Mouse (Mus musculus): ENCODE results near the gene Cryba4. TPM values are rescaled to one million over a fixed set of nuclear protein-coding genes. Genes with fewer than 3 reads are reported as not detected.

Cryba4 gene
- polyA plus RNA-seq, 1 experiment from 2014 or later = 2.4 TPM

DNA sequence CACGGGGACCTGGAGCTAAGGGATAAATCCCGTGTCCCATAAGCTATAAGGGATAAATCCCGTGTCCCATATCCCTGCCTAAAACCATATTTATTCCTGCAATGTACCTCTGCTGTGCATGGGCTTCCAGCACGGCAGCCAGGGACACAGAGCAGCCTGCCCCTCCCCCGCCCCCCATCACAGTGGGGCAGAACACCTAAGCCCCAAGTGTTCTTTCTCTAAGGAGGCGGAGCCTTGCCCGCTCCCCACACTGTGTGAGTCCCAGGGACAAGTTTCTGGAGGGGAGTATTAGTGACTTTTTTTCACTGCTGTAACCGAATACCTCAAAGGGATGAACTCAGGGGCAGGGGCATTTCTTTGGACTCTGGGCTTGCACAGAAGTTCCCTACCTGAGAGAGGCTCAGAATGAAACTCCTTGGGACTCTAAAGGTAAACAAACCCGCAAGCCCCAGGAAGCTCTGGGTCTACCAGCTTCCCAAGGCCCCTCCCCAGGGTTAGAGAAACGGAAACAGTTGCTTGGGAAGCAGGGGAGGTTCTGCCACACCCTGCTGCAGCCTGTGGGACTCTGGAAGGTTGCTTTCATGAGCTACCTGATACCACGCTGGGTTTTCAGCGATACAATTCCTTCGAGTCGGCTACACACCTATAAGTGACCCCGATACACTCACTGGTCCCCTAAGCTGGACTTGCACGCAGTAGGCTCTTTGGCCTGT is 45.6 kb downstream of the Cryba4 start:
- Histone ChIP-seq H3K4me2 (replicated peaks) (0 out of 2 replicates have a peak overlapping the region, but pooled peaks have one; percentile 3), H3K27ac (no peak overlapping the region), H3K36me3 (no peaks in the 10 kb centered on the region), H3K27me3 (replicated peaks) (no peaks in the 10 kb centered on the region; the same call in 1 of the 2 replicates), H3K4me3 (no peak overlapping the region), H3K4me1 (peaks cover 6% of the 10 kb centered on the region; the same call in 1 of the 2 replicates), H3K9ac (no peak overlapping the region), H3K9me3 (no peaks in the 10 kb centered on the region)
- WGBS = 35% methylated on average over 16 of the region's 16 CpGs
- no peak for ATAC-seq (ENCODE audit: low FRiP score, low read depth)

GRCm38 (mm10) chr5:112199656-112200055 is 52.7 kb downstream of the Cryba4 start:
- ATAC-seq (ENCODE audit: low FRiP score, low read depth) = no peak
- Histone ChIP-seq H3K9ac (no peak overlapping the region), H3K36me3 (no peaks in the 10 kb centered on the region)

More at GRCm38 (mm10) chr5:112199656-112200055, 52.7 kb downstream of the Cryba4 start:
- Histone ChIP-seq H3K27me3 (replicated peaks) (no peaks in the 10 kb centered on the region; the same call in 1 of the 2 replicates), H3K9me3 (no peaks in the 10 kb centered on the region), H3K4me2 (replicated peaks) (no peak overlapping the region), H3K4me3 (no peak overlapping the region), H3K27ac (no peak overlapping the region), H3K4me1 (no peaks in the 10 kb centered on the region)
- WGBS = 90% methylated on average over 6 of the region's 6 CpGs

Other genes starting within 250 kb of the Cryba4 start
- 2.9 and 3.1 TPM in 2 replicates for gene Crybb1, start 3.3 kb upstream of the Cryba4 start, polyA plus RNA-seq (2016; fragmentation: Nextera tagmentation; extraction: Ambion mirVana)
- 28.7 and 35.4 TPM in 2 replicates for gene Tpst2, start 24.2 kb upstream of the Cryba4 start, polyA plus RNA-seq (2016; fragmentation: Nextera tagmentation; extraction: Ambion mirVana)
- 38.8 and 40.3 TPM in 2 replicates for gene Tfip11, start 73.8 kb upstream of the Cryba4 start, polyA plus RNA-seq (2016; fragmentation: Nextera tagmentation; extraction: Ambion mirVana)
- gene Srrd, start 90.5 kb upstream of the Cryba4 start, polyA plus RNA-seq (2016; fragmentation: Nextera tagmentation; extraction: Ambion mirVana) = 59.5 and 60.2 TPM in 2 replicates
- gene Hps4, start 90.6 kb upstream of the Cryba4 start, polyA plus RNA-seq (2016; fragmentation: Nextera tagmentation; extraction: Ambion mirVana) = 36.1 and 38.4 TPM in 2 replicates
- gene Gm6583, start 103.5 kb upstream of the Cryba4 start, polyA plus RNA-seq (2016; fragmentation: Nextera tagmentation; extraction: Ambion mirVana) = 0.20 and 0.28 TPM in 2 replicates
- 55.2 and 67.7 TPM in 2 replicates for gene Asphd2, start 142.3 kb upstream of the Cryba4 start, polyA plus RNA-seq (2016; fragmentation: Nextera tagmentation; extraction: Ambion mirVana)
- gene Gm6588, start 196.9 kb upstream of the Cryba4 start, polyA plus RNA-seq (2016; fragmentation: Nextera tagmentation; extraction: Ambion mirVana) = 0.29 and 0.36 TPM in 2 replicates

Data from neural tube, embryonic 12.5 days (tissue).